Mouse (Mus musculus) ES-Bruce4 (cell line): ENCODE measurements around the gene Adcyap1r1.

ENCODE experiments used
- CTCF ChIP-seq: IDR thresholded peaks from one replicate; pipeline ENCODE4 v1.8.1; 2011; ENCODE audit warnings: low read depth, low read length
- EP300 ChIP-seq: IDR thresholded peaks from 2 replicates; pipeline ENCODE4 v1.6.1; 2011; ENCODE audit warnings: low read depth, low read length; ENCODE audit not compliant: insufficient read depth
- POLR2A ChIP-seq: IDR thresholded peaks from one replicate; pipeline ENCODE4 v1.8.1; 2011; ENCODE audit warnings: low read length; ENCODE audit not compliant: insufficient read depth

- TF ChIP-seq EP300 (no peak), CTCF (no peak), POLR2A (no peak)
Measured at GRCm38 (mm10) chr6:55463966-55464365, 12.2 kb downstream of the Adcyap1r1 start.
